Mouse (Mus musculus) gastrocnemius, adult 2 months (tissue): ENCODE measurements around the gene Dnmt1. TPM values are rescaled to one million over a fixed set of nuclear protein-coding genes. Genes with fewer than 3 reads are reported as not detected.

Experiments used
- DNase-seq: peaks from one replicate; pipeline ENCODE4 v3.0.0; 2022
- H3K27ac ChIP-seq: fragments of 200-600 bp; 2 replicates; pipeline ENCODE4 v1.8.1; 2022; ENCODE audit warnings: mild to moderate bottlenecking
- H3K4me3 ChIP-seq: fragments of 200-600 bp; 2 replicates; pipeline ENCODE4 v1.8.1; 2022; ENCODE audit warnings: mild to moderate bottlenecking, moderate library complexity
- CTCF ChIP-seq: fragments of 200-600 bp; IDR thresholded peaks from 2 replicates; pipeline ENCODE4 v1.8.1; 2022; ENCODE audit warnings: antibody characterized with exemption, mild to moderate bottlenecking, moderate library complexity
- intact Hi-C: fragments of 180-260 bp; cut with DNase I; formaldehyde crosslinking; loops from one replicate; pipeline ENCODE4 v1.15.1; 2025
- total RNA-seq, 2 experiments: library from RNA; stranded (reverse); gene quantifications; 2 replicates each; pipeline ENCODE4 v1.2.3; 2021

Gene Dnmt1
- total RNA-seq, 2 experiments from 2014 or later, result 5.2 to 7.9 TPM

DNA sequence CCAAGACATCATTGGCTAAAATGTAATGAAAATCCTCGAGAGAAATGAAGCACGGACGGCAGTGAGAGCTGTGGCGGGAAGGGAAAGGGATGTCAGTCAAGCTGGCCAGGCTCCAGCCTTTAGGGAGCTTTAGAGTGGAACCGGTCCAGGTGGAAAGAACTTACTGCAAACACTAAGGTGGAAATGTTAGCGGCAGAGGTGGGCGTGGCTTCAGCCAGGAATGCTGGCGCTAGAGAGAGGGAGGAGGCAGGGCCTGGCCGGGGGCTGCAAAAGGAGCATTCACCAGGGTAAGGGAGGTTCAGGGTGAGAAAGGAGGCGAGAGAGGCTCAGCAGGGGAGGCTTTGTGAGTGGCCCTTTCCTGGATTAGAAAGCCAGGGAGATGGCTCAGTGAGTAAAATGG lies 31.2 kb upstream of the Dnmt1 start:
- intact Hi-C loops, result no loop called here
- H3K27ac ChIP-seq, result no peak overlapping the region

DNA sequence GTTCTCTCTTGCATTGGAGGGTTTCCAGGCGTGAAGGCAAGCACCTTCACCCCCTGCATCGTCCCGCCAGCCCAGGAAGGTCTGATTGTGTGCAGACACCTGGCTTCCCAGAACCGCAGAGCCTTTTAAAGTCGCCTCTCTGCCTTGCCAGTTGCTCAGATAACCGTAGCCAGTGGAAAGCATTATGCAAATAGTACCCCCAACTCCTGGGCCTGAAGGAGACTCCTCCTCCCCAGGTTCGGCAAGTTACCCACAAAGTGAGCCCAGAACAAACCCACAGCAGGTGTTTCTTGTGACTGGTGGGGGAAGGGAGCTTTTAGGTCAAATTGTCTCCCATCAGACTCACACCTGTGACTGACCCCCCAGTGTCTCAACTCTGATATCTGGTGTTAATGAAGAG lies 28.3 kb upstream of the Dnmt1 start:
- intact Hi-C loops, result no loop called here
- no peak overlapping the region for H3K4me3 ChIP-seq
- H3K27ac ChIP-seq, result 0 out of 2 replicates have a peak overlapping the region, but pooled peaks have one; percentile 12
- DNase-seq, result no peak
- no peak for TF ChIP-seq CTCF

More for the DNA sequence above, 31.2 kb upstream of the Dnmt1 start:
- no peak for TF ChIP-seq CTCF
- H3K4me3 ChIP-seq, result peak overlapping the region; percentile 31; the same call in 1 of the 2 replicates
- DNase-seq, result no peak

DNA sequence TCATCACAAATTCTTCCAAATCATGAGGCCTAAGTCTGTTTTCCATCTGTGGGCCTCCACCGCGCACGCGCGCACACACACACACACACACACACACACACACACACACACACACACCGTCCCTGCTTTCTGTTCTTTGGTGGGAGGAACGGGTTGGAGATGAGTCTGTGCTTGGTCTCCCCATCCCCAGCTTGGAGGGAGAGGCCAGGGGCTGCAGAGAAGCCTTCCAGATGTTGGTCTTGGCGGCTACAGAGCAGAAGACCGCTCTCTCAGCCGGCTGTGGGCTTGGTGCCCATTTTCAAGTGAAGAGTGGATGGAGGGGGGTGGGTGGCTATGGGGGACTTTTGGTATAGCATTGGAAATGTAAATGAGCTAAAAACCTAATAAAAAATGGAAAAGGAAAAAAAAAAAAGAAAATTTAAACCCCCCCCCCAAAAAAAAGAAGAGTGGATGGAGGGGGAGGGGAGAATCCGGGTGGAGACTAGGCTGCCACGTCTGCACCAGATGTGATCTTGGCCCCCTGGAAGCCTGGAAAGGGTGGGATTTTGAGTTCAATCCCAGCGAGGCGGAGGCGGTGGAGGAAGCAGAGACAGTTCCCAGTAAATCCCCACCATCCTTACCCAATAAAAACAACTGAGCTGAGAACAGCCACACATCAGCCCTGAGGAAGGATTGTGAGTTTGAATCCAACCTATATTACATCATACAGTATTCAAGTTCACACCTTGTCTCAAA lies 27.4 kb upstream of the Dnmt1 start:
- peak; percentile 62 for DNase-seq

DNA sequence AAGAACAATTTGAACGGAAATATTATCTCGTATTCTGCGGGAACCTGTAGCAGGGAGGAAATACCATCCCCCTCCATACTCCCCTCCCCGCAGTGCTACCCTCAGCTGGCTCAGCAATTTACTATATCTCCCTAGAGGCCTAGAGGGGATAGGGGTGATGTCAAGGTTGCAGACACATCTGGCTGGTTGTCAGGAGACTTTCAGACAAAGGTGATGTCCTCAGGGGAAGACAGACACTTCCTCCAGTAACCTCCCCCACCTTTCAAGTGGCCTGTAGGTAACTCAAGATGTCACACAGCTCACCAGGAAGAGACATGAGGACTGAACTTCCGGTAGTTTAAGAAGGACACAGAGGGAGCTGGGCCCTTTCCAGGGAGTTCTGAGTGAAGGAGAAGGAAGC lies 23.5 kb upstream of the Dnmt1 start:
- Histone ChIP-seq H3K27ac (no peak overlapping the region), H3K4me3 (no peak overlapping the region)
- TF ChIP-seq CTCF, result no peak
- no peak for DNase-seq
- intact Hi-C loops, result no loop called here

More for the DNA sequence above, 27.4 kb upstream of the Dnmt1 start:
- no peak for TF ChIP-seq CTCF
- Histone ChIP-seq H3K4me3 (no peak overlapping the region), H3K27ac (peak overlapping the region; percentile 64)
- intact Hi-C loops, result no loop called here

DNA sequence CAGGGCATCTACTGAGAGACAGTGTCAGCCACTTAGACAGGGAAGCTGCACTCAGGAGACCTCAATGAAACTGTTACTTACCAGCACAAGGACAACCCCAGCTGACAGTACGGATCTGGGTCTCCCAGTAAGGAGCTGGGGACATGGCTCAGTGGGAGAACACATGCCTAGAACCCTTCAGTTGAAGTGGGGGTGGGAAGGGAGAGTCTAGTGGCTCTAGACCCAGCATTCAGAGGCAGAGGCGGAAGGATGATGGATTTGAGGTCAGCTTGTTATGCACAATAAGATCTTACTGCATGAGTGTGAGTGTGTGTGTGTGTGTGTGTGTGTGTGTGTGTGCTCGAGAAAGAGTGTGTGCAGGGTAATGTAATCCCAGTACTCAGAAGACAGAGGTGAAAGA lies 22.5 kb upstream of the Dnmt1 start:
- H3K27ac ChIP-seq, result no peak overlapping the region
- DNase-seq, result no peak
- no peak overlapping the region for H3K4me3 ChIP-seq
- no peak for TF ChIP-seq CTCF
- intact Hi-C loops, result no loop called here

DNA sequence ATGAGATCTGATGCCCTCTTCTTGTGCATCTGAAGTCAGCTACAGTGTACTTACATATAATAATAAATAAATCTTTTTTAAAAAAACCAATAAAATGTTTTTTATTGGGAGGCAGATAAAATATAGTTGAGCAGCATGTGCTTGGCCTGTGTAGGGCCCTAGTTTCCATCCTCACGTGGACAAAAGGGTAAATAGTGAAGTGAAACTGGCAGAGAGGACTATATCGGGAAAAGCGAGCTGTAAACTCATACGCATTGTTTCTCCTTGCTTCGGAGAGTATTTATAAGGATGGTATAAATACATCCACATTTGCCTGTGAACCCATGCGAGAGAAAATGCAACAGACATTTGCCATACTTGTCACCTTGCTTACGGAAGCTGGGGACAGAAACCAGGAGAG lies 20.1 kb upstream of the Dnmt1 start:
- TF ChIP-seq CTCF, result no peak
- H3K4me3 ChIP-seq, result no peak overlapping the region
- intact Hi-C loops, result no loop called here
- no peak overlapping the region for H3K27ac ChIP-seq
- DNase-seq, result no peak

DNA sequence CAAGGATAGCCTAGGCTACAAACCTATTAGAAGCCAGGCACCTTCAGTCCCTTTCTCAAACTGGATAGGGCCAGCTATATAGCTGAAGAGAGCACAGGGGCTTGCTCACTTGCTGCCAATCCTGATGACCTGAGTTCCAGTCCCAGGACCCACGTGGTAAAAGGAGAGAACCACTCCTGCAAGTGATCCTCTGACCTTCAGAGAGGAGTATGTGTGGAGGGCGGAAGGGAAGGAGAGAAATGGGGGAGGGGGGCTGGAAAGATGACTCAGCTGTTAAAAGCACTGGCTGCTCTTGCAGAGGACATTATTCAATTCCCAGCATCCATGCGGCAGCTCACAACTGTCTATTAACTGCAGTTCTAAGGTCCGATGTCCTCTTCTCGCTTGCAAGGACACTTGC lies 19.5 kb upstream of the Dnmt1 start:
- Histone ChIP-seq H3K27ac (0 out of 2 replicates have a peak overlapping the region, but pooled peaks have one; percentile 12), H3K4me3 (no peak overlapping the region)
- no peak for TF ChIP-seq CTCF
- DNase-seq, result no peak
- intact Hi-C loops, result no loop called here

DNA sequence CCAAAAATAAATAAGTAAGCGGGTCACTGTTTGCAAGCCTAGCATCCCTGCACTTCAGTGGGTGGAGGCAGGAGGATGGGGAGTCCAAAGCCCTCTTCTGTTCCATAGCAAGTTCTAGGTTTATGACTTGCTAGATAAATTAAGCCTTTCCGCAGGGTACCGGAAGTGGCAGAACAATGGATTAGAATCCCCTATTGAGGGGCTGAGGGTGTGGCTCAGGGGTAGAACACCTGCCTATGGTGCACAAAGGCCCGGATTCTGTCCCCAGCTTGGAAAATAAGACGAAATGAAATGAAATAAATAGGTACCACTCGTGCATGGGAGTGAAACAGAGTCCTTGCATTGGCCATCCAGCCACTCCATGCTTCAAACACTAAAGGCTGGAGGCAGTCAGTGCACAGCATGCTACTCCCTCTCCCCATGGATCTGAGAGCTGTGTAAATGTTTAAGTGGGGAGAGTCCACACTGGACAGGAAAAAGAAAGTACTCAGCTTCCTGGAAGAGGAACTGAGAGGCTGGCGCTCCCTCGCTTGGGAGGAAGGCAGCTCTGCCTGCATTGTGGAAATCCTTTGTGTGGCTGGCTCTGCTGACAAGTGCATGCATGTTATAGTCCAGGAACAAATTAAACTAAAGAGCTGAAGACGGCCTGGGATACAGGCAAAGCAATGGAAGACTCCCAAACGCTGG lies 18.9 kb upstream of the Dnmt1 start:
- DNase-seq, result no peak
- no peak for TF ChIP-seq CTCF
- intact Hi-C loops, result no loop called here
- Histone ChIP-seq H3K27ac (0 out of 2 replicates have a peak overlapping the region, but pooled peaks have one; percentile 12), H3K4me3 (no peak overlapping the region)

DNA sequence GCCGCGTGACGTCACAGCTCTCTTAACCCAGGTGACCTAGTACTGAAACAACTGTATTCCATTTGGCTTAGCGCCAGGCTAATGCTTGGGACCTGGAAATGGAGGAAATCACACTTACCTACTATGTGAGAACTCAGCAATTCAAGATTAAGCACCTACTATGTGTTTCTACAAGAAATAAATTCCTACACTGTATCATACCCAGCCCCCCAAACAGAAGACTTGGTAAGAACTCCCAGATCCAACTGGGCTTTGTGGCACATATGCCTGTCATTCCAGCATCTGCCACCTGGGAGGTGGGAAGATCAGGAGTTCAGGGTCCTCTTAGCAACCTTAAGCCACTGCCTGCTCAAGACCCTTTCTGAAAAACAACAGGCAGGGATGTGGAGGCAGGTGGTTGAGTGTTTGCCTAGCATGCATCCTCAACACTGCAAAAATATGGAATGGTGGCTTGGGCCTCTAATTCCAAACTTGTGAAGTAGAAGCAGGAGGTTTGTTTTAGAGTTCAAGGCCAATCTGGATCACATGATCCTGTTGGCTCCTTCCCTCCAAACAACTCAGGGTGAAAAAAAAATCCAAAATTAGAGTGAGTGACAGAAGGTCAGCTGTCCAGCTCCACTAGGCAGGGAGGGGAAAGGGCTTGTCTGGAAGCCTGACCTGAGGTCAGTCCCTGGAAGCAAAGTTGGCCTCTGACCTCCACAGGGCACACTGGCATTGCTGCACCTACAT lies 17.4 kb upstream of the Dnmt1 start:
- intact Hi-C loops, result no loop called here
- Histone ChIP-seq H3K27ac (peak overlapping the region; percentile 90), H3K4me3 (peak overlapping the region; percentile 79)
- DNase-seq, result no peak
- TF ChIP-seq CTCF, result no peak

DNA sequence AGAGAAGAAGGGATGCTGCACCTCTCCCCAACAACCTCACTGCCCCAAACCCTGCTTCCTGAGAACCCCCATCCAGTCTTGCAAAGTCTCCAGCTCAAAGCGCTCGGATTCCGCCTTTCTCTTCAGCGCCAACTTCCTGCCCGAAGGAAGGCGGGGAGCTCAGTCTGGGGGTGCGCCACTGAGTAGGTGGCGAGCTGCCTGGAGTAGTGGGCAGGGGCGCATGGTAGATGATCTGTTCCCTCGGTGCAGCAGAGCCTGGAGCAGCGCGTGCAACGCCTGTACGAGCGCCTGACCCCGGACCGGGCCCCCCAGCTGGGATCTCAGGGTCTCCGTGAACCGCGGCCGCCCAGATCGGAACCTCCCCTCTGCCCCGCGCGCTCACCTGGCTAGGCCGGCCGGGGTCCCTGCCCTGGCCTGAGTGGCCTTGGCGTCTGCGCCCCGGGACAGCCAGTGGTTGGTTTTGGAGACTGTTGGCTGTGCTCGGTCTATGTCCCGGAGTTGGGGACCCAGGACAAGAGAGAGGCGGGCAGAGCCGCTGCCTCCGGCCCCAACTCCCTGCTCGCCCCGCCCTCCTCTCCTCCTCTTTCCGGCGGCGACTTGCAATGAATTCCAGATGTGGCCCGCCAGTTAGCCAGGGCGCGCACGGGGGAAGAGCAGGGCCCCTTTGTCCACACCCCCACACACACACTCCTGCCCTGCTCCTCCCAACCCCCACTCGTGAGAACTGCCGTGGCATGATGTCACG lies 16.7 kb upstream of the Dnmt1 start, which contains the start of gene S1pr2:
S1pr2 (minus strand) TSS at position 566 of the 745 bp plus-strand sequence.
- peak; percentile 91 for DNase-seq
- H3K4me3 ChIP-seq, result peak within 1 kb of the TSS; percentile 79
- intact Hi-C loops, result no loop called here
- H3K27ac ChIP-seq, result peak within 1 kb of the TSS; percentile 90
- no peak for TF ChIP-seq CTCF

DNA sequence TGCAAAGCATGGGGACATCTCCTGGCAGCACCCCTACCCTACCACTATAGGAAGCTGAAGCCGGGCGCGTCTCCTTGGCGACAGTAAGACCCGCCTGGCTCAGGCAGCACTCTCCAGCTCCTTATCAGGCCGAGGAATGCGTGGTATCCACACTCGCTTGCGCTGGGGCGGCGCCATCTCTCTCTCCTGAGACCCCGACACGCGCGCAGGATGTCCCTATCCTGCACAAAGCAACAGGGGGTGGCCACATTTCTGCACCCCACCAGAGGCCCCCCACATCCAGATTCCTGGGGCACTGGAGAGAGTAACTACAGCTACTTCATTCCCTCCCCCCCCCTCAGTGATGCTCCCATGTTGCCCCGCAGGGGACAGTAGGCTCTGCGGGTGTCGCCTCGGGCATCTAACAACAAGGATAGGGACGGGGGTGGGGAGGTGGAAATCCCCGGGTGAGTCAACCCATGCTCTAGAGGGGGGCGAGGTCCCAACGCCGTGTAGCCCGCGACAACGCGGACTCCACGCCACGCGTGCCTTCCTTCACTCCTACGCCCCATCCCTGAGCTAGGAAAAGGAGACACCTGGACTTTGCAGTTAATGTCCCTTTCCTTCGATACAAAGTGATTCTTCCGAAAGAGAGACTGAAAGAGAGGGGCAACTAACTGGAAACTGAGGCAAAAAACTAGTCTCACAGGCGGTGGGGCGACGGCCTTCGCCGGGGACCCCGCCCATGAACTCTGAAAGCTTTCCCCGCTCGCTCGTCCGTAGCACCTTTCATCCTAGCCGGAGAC lies 15.9 kb upstream of the Dnmt1 start:
- DNase-seq, result peak; percentile 38
- H3K4me3 ChIP-seq, result peak overlapping the region; percentile 79
- intact Hi-C loops, result no loop called here
- H3K27ac ChIP-seq, result peak overlapping the region; percentile 90
- no peak for TF ChIP-seq CTCF
